Mouse (Mus musculus): Measurements from ENCODE around the gene Lamb2.

The Lamb2 gene

DNA sequence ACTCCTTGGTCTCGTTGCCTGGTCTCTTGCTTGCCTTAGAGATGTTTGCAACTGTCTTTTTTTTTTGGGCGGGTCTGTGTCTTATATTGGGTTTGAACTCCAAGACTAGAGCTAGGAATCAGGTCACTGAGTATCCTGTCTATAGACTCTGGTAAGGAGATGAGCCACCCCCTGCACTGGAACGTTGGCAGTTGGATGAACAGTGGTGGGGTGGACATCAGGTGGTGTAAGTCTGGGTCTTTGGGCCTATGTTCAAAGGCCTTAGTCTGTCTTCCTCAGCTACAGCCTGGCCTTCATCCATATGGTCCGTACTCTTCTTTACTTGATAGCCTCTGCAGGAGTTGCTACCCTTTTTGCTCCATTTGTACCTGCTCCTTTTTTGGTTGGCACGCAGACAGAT, 17.9 kb upstream of the Lamb2 start:
- peak; percentile 91 for DNase-seq

DNA sequence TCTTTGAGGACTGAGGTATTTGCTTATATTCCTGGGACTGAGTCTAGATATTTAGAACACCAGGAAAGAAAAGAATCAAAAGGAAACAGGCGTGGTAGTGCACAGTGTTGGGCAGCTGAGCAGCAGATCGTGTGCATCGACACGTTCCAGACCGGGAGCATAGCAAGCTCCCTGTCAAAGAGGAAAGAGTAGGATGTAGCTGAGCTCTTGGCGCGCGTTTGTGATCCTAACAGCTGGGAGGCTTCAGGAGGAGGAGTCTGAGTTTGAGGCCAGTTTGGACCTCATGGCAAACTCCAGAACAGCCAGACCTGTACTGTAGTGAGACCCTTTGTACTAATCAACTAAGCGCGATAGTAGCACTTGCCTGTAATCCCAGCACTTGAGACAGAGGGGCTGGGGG, 17.3 kb upstream of the Lamb2 start:
- peak; percentile 96 for DNase-seq

DNA sequence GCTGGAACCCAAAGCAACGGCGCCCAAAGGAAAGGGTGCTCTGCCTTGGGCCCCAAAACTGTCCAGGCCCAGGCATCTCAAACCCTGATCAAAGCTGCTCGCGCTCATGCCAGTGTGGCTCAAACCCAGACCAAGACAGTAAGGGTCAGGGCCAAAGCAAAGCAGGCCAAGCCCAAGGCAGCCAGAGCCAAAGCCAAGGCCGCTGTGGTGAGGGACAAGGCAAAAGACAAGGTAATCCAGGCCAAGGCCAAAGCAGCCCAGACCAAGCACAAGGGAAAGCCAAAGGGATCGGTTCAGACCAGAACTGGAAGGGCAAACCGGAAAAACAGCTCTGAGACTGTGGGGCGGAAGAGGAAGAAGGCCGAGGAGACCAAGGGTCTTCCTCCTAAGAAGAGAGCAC, 15.8 kb upstream of the Lamb2 start:
- peak; percentile 86 for DNase-seq

- DNase-seq: peak; percentile 66
Measured at GRCm38 (mm10) chr9:108466219-108466618, 13.3 kb upstream of the Lamb2 start.

DNA sequence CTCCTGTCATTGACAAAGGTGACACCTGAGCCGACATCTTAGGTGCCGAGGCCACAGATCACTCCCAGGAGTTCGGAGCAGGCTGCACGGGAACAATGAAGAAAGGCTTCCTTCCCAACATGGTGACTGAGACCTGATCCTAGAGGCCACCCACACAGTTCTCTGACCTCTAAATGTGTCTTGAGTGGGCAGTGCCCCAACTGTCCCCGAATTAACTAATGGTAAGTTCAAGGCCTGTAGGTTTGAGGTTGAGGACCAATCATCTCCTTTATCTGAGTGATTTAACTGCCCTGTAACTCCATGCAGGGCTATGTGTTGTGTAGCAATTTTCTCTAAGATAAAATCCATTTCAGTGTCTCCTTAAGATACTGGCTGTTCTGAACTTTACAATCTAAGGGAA, 10.1 kb upstream of the Lamb2 start:
- no peak for DNase-seq

GRCm38 (mm10) chr9:108469845-108470244, 9.7 kb upstream of the Lamb2 start:
- DNase-seq: peak; percentile 70

DNA sequence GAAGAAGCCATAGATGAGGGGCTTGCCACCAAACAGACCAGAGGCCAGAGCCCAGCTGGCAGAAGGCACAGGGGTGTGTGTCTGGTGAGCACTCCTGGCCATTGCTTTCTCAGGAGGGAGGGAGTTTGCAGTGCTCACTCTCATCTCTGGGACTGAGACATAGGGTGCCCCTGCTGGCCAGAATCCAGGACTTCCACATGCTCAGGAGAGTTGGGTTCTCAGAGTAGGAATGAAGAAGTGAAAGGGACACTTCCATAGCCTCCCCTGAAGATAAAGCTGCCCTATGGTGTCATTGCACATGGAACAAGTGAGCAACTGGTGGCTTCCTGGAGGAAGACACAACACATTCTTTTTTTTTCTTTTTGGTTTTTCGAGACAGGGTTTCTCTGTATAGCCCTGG, 5.0 kb upstream of the Lamb2 start:
- DNase-seq: no peak

DNA sequence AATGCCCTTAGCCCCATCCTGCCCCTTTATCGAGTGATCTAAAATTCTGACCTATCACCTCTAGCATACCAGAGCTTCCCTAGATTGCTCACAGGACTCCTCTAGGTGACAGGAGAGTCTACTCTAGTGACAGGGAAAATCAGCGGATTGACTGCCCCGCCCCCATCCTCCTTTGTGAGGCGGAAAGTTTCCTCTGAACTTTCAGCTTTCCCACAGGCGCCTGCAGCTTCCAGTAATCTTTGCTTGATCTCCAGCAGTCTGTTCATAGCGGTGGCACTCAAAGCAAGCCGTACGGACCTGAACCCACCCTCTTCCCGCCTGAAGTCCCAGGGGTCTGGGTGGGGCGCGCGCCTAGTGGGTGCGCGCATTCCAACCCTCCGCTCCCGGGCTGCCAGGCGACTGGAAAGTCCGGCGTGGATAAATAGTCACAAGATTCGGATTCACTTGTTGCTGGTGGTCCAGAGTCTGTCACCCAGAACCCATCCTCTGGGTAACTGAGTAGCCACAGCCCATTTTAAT, 839 bp upstream of the Lamb2 start:
- peak; percentile 99 for DNase-seq

DNA sequence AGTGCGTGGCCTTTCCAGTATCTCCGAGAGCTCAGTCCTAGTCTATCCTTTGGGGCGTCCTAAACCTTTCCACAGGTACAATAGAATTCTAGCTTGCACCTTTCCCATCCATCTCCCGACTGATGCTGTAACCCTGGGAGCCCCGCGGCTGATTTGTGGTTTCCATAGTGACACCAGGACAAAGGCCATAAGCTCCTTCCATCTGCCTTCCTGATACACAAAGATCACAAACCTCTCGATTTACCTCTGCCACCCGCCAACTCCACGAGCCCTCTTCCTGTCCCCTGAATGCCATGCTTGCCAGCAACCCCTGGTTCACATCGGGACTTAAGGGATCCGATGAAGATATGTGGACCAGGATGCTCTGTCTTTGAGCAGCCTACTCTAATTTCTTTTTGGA, 295 bp upstream of the Lamb2 start:
- DNase-seq: peak; percentile 93

- peak; percentile 92 for DNase-seq
Measured at GRCm38 (mm10) chr9:108480813-108481519, 1.4 kb downstream of the Lamb2 start.

DNA sequence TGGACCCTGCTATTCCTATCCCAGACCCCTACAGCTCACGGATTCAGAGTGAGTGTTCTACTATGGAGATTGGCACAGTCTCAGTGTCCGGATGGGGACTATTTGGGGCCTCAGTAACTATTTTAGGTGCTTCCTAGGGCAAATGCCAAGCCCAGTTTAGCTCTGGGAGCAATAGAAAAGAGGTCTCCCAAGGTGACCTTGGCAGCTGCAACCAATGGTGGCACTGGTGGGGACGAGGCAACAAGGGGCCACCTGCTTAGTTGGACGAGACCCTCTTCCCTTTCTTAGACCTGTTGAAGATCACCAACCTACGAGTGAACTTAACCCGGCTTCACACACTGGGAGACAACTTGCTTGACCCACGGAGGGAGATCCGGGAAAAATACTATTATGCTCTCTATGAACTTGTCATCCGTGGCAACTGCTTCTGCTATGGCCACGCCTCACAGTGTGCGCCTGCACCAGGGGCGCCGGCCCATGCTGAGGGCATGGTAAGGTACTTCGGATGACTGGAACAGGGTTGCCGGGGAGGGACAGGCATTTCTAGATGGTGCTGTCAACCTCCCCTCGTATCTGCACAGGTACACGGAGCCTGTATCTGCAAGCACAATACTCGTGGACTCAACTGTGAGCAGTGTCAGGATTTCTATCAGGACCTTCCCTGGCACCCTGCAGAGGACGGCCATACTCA, 2.1 kb downstream of the Lamb2 start:
- DNase-seq: peak; percentile 96

- DNase-seq: peak; percentile 95
Measured at GRCm38 (mm10) chr9:108483051-108483790, 3.7 kb downstream of the Lamb2 start.

DNA sequence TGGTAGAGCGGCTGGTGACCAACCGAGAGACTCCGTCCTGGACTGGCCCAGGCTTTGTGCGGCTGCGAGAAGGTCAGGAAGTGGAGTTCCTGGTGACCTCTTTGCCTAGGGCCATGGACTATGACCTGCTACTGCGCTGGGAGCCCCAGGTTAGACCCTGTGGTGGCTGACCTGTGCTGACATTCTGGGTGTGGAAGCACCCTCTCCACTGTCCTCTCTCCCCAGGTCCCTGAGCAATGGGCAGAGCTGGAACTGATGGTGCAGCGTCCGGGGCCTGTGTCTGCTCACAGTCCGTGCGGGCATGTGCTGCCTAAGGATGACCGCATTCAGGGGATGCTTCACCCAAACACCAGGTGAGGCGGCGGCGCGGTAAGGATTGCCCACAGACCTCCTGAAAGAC, 4.5 kb downstream of the Lamb2 start:
- peak; percentile 90 for DNase-seq

DNA sequence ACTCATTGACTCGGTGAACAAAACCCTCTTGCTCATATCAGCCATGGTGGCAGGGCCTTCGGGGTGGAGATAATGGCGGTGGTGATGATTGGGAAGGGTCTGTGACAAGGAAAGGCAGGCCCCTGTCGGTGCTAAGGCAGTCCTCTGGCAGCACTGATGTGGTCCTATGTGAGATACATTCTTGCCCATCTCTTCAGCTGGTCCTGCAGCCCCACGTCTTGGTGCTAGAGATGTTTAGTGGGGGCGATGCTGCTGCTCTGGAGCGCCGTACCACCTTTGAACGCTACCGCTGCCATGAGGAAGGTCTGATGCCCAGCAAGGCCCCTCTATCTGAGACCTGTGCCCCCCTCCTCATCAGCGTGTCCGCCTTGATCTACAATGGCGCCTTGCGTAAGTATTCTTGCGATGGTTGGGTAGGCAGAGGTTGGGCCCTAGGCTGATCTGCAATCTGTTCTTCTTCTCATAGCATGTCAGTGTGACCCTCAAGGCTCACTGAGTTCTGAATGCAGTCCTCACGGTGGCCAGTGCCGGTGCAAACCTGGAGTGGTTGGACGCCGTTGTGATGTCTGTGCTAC, 5.9 kb downstream of the Lamb2 start:
- peak; percentile 91 for DNase-seq

GRCm38 (mm10) chr9:108486973-108487530, 7.5 kb downstream of the Lamb2 start:
- peak; percentile 91 for DNase-seq

- DNase-seq: peak; percentile 90
Measured at GRCm38 (mm10) chr9:108488403-108488802, 8.9 kb downstream of the Lamb2 start.

DNA sequence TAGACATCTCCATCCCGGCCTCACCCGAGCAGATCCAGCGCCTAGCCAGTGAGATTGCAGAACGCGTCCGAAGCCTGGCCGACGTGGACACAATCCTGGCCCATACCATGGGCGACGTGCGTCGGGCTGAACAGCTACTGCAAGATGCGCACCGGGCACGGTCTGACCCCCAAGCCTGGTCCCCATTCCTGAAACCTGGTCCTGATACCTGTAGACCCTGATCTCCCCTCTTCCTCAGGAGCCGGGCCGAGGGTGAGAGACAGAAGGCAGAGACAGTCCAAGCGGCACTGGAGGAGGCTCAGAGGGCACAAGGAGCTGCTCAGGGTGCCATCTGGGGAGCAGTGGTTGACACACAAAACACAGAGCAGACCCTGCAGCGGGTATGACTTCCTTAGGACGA, 9.7 kb downstream of the Lamb2 start:
- DNase-seq: peak; percentile 93

- DNase-seq: no peak
Measured at GRCm38 (mm10) chr9:108489702-108490558, 10.4 kb downstream of the Lamb2 start.

GRCm38 (mm10) chr9:108490559-108491285, 11.2 kb downstream of the Lamb2 start, which contains the start of gene Usp19:
TSS of gene Usp19 (plus strand) at chr9:108490602.
- peak; percentile 100 for DNase-seq

GRCm38 (mm10) chr9:108491286-108491580, 11.7 kb downstream of the Lamb2 start:
- no peak for DNase-seq

DNA sequence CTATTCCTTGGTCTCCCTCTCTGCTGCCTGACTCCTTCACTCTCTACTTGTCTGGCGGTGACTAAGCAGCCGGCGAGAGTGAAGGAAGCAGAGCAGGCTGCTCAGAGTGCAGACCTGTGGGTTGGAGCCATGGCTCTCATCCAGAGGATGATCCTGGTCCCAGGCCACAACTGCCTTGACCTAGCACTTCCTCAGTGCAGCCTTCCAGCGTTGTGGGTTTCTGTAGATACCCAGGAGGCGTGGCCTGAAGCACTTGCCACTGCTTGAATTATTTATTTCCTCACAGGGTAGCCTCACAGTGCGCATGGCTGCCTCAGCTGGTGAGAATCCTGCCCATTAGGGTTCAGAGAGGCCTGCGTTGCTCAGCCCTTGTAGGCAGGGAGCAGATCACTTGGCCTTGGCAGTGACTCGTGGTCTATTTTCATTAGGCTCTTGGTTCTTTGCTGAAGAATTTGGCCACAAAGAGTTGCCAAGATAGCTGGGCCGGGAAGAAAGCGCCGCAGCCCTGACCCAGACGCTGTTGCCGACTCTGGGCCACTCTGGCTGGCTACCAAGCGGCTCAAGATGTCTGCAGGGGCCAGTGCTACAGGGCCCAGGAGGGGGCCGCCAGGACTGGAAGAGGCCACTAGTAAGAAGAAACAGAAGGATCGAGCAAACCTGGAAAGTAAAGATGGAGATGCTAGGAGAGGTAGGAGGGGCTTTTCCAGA, 12.7 kb downstream of the Lamb2 start:
- DNase-seq: peak; percentile 94

Data from heart, adult 11 months (tissue).